Mouse (Mus musculus): ENCODE data around the gene Tcte2.
A peak's percentile ranks its signal among the peaks of the same experiment; 100 is the strongest.
"Not testable (repeated sequence)": the region's sequence is repeated elsewhere in the genome, so short reads cannot be mapped to it uniquely, and the experiment has no call there.

Gene Tcte2

GRCm38 (mm10) chr17:13761179-13761913 is at the start of gene Tcte2:
TSS of gene Tcte2 (minus strand) at chr17:13761825.
- peak; percentile 30 for DNase-seq (ENCODE audit: low spot score)

GRCm38 (mm10) chr17:13806016-13806415 is 44.4 kb upstream of the Tcte2 start:
- DNase-seq (ENCODE audit: low spot score), result no peak

GRCm38 (mm10) chr17:13802836-13803408 is 41.3 kb upstream of the Tcte2 start:
- DNase-seq (ENCODE audit: low spot score), result no peak

- no peak for DNase-seq (ENCODE audit: low spot score)
Observed at GRCm38 (mm10) chr17:13797691-13798090, 36.1 kb upstream of the Tcte2 start.

- DNase-seq (ENCODE audit: low spot score), result not testable (repeated sequence)
Observed at GRCm38 (mm10) chr17:13790033-13790432, 28.4 kb upstream of the Tcte2 start.

- no peak for DNase-seq (ENCODE audit: low spot score)
Observed at GRCm38 (mm10) chr17:13783469-13783868, 21.8 kb upstream of the Tcte2 start.

GRCm38 (mm10) chr17:13781948-13782347 is 20.3 kb upstream of the Tcte2 start:
- no peak for DNase-seq (ENCODE audit: low spot score)

- DNase-seq (ENCODE audit: low spot score), result no peak
Observed at GRCm38 (mm10) chr17:13778865-13779264, 17.2 kb upstream of the Tcte2 start.

GRCm38 (mm10) chr17:13777676-13778075 is 16.1 kb upstream of the Tcte2 start:
- DNase-seq (ENCODE audit: low spot score), result no peak

GRCm38 (mm10) chr17:13769256-13769655 is 7.6 kb upstream of the Tcte2 start:
- no peak for DNase-seq (ENCODE audit: low spot score)

- no peak for DNase-seq (ENCODE audit: low spot score)
Observed at GRCm38 (mm10) chr17:13768531-13768930, 6.9 kb upstream of the Tcte2 start.

GRCm38 (mm10) chr17:13764911-13765310 is 3.3 kb upstream of the Tcte2 start:
- not testable (repeated sequence) for DNase-seq (ENCODE audit: low spot score)

- DNase-seq (ENCODE audit: low spot score), result no peak
Observed at GRCm38 (mm10) chr17:13763819-13764218, 2.2 kb upstream of the Tcte2 start.

GRCm38 (mm10) chr17:13760675-13761178 is 898 bp downstream of the Tcte2 start:
- DNase-seq (ENCODE audit: low spot score), result no peak

- peak; percentile 77 for DNase-seq (ENCODE audit: low spot score)
Observed at GRCm38 (mm10) chr17:13759853-13760627, 1.6 kb downstream of the Tcte2 start, which contains the start of gene Afdn. TSS of gene Afdn (plus strand) at chr17:13760539.

- peak; percentile 32 for DNase-seq (ENCODE audit: low spot score)
Observed at GRCm38 (mm10) chr17:13759156-13759852, 2.3 kb downstream of the Tcte2 start.

- no peak for DNase-seq (ENCODE audit: low spot score)
Observed at GRCm38 (mm10) chr17:13758586-13758985, 3.0 kb downstream of the Tcte2 start.

- DNase-seq (ENCODE audit: low spot score), result no peak
Observed at GRCm38 (mm10) chr17:13754940-13755339, 6.7 kb downstream of the Tcte2 start.

- no peak for DNase-seq (ENCODE audit: low spot score)
Observed at GRCm38 (mm10) chr17:13753918-13754317, 7.7 kb downstream of the Tcte2 start.

- DNase-seq (ENCODE audit: low spot score), result no peak
Observed at GRCm38 (mm10) chr17:13749027-13749426, 12.6 kb downstream of the Tcte2 start.

- DNase-seq (ENCODE audit: low spot score), result no peak
Observed at GRCm38 (mm10) chr17:13747681-13748080, 13.9 kb downstream of the Tcte2 start.

- DNase-seq (ENCODE audit: low spot score), result no peak
Observed at GRCm38 (mm10) chr17:13746330-13746729, 15.3 kb downstream of the Tcte2 start.
